Mouse (Mus musculus) heart, postnatal 36 days (tissue): ENCODE results near the gene Moxd2. TPM values are rescaled to one million over a fixed set of nuclear protein-coding genes. Genes with fewer than 3 reads are reported as not detected.

Experiments used
- DNase-seq, 2 experiments: peaks; one replicate each; pipeline ENCODE4 v3.0.0; 2021 to 2022
- intact Hi-C: fragments of 180-260 bp; cut with DNase I; formaldehyde crosslinking; loops from one replicate; pipeline ENCODE4 v1.15.1; 2025
- total RNA-seq, 2 experiments: library from RNA; stranded (reverse); gene quantifications; 2 replicates each; pipeline ENCODE4 v1.2.3; 2021

Moxd2 gene
- total RNA-seq: not detected

DNA sequence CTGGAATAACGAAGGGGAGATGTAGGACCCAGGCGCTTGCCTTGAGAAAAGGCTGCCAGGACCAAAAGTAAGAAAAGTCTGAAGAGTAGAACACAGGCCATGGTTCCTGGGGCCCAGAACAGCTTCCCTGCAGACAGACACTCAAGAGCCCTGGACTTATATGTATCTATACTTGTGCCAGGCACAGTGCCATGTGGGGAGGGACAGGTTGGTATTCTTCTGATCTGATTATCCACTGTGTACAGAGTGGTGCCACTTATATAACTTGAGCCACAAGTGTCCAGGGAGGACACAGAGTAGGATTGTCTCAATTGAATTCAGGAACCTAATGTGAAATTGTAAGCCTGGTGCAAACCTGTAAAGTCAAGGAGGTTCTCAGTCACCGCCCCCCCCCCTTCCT, at the start of gene Moxd2:
Gene Moxd2, minus strand, starts transcription at position 101 of the 400 bp plus-strand sequence.
- no peak for DNase-seq
- intact Hi-C loops: no loop called here

DNA sequence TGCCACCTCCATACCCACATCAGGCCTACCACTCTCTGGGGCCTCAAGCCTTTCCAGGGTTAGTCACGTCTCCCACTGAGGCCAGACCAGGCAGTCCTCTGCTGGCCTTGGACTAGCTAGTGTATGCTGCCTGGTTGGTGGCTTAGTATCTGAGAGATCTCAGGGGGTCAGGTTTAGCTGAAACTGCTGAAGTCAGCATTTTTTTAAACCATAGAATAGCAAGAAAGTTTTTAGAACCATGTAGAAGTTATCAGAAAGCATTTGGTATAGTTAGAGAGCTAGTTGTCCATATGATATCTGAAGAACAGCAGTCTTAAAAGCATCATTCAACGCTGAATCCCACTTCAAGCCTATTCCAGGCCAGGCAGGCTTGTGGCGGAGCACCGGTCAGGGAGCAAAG, 32.7 kb upstream of the Moxd2 start:
- intact Hi-C loops: no loop called here
- no peak for DNase-seq

DNA sequence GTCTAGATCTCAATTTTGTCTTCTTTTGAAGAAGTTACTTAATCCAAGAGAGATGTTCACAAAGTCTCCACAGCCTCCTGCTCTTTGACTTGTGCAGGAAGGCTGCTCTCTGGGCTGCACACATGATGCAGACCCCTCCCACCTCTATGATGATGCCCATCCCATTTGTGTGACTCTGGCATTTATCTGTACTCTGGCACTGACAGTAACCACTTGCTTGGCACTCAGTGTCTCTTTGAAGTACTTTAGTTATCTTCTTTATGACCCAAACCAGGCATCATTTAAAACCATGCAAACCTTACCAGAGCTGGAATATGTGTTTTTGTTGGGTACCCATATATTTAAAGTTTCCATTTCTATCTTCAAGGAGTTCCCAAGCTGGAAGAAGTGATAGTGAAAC, 13.0 kb upstream of the Moxd2 start, which contains the start of gene Prss58:
Gene Prss58, minus strand, starts transcription at position 101 of the 400 bp plus-strand sequence.
- no peak for DNase-seq
- intact Hi-C loops: no loop called here

DNA sequence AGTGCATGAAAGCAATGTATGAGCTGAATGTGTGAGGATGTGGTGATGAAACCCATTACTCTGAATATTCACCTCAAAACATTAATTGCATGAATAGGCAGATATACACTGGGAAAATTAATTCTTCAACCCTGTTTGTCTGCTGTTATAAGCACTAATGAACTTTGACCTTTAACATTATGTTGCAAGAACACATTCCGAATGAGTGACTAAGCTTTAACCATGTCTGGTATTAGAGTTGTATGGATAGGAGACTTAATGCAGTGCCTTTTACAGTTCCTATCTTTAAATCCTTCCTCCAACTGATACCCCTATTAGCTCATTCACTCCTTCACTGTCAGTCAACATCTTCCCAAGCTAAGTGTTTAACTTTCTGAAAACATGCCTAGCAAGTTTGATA, 7.4 kb upstream of the Moxd2 start:
- no peak for DNase-seq
- intact Hi-C loops: no loop called here

DNA sequence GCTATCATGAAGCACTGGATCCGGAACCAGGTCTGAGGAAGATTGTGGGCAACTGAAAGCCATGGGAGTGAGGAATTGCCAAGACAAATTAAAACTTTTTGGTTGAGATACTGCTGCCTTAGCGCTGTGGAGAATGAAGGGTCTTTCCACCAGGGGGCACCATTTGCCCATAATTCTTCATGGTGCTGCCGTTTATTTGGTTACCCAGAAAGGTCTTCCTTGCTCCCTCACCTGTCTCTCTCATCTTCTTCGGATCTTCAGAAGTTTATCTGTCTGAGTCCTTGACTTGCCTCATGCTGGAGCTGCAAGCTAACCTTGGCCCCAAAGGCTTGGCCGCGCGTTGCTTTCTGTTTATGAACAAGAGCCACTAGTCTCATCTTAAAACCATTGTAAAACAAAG, 6.3 kb upstream of the Moxd2 start:
- intact Hi-C loops: no loop called here
- DNase-seq: peak in 1 of 2 experiments; percentile 11

DNA sequence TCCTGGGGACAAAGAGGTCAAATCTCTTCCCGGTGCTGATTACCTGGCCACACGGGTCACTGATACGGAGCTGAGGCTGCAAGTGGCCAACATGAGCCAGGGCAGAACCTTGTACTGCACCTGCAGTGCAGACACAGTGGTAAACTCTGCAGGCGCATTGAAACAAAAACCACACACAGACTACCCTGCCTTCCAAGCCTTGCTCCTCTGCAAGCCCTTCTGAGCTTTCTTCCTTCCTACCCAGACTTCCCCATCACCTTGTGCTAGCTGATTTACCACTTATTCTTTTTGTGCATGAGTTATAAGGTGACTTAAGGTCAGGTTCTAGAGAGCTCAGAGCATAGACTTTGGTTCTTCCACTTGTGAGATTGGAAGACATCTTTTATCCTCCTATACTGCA, 4.5 kb upstream of the Moxd2 start:
- intact Hi-C loops: no loop called here
- no peak for DNase-seq

DNA sequence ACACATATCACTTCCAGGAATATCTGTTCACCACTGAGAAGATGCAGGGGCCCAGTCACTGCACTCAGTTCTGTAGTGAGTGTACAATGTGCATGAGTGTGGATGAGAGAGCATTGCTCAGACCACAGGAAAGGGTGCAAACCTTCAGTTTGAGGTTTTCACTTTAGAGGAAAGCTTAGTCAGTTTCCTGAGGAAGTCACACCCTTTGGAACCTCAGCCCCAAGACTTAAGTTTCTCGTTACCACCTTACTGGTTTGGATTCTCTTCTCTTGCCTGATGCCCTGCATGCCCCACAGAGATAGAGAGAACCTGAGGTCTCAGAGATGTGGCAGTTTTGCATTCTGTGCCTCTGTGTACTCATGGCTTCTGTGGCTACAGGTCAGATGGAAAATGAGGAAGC, 3.7 kb upstream of the Moxd2 start:
- no peak for DNase-seq
- intact Hi-C loops: no loop called here

DNA sequence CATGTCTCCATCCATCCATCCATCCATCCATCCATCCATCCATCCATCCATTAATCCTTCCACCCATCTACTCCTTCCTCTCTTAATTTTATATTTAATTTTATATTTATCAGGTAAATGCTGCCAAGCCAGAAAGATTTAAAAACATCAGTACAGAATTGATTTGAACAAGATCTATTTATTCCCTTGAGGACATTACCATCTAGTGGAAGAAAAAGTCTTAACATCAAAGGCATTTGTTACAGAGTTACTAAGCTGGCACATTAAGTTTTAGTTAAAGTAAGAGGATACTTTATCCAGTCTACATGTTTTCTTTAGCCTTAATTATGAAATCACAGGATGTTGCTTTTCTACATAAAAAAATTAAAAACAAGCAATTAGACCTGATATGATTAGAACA, 42.0 kb downstream of the Moxd2 start:
- intact Hi-C loops: no loop called here
- DNase-seq: no peak

Other genes starting within 250 kb of the Moxd2 start
- not detected for gene Prss58, start 12.9 kb upstream of the Moxd2 start, total RNA-seq
- gene 1700074P13Rik, start 53.1 kb upstream of the Moxd2 start, total RNA-seq: not detected
- not detected for gene Gm4744, start 64.4 kb upstream of the Moxd2 start, total RNA-seq
- not detected for gene 1810009J06Rik, start 77.3 kb upstream of the Moxd2 start, total RNA-seq
- not detected for gene Gm2663, start 112.0 kb upstream of the Moxd2 start, total RNA-seq
- not detected for gene 2210010C04Rik, start 148.0 kb upstream of the Moxd2 start, total RNA-seq